Mouse (Mus musculus): ENCODE measurements around the gene Nup210l. TPM values are rescaled to one million over a fixed set of nuclear protein-coding genes. Genes with fewer than 3 reads are reported as not detected.
A peak's percentile ranks its signal among the peaks of the same experiment; 100 is the strongest.

The Nup210l gene
- 0.05 and 0.08 TPM in 2 replicates for polyA plus RNA-seq (2015; fragmentation: Nextera tagmentation; extraction: Ambion mirVana)

DNA sequence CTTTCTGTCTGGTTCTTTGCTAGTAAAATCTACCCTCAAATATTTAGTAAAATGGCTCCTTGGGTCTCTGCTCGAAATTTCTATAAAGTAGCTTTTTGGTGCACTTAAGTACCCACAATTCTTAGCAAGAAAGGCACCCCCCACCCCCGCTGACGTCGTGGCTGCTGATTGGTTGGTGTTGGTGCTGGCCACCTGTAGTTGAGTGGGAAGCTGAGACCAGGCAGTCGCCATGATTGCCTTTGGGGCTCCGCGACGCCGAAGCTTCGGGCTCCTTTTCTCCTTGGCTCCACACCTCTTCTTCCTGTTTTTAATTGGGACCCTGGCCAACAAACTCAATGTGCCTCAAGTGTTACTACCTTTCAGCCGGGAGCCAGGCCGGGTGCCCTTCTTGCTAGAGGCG is at the start of gene Nup210l:
Gene Nup210l (plus strand): TSS at position 195 of the 400 bp plus-strand sequence.
- no peak within 1 kb of the TSS for H3K9ac ChIP-seq
- peaks cover 15% of the 10 kb centered on the region for H3K36me3 ChIP-seq (replicated peaks)
- H3K27me3 ChIP-seq: no peaks in the 10 kb centered on the region
- no peak within 1 kb of the TSS for H3K4me2 ChIP-seq
- no peaks in the 10 kb centered on the region for H3K4me1 ChIP-seq (replicated peaks)
- no peak within 1 kb of the TSS for H3K27ac ChIP-seq (replicated peaks)
- no peaks in the 10 kb centered on the region for H3K9me3 ChIP-seq (replicated peaks)
- WGBS (ENCODE audit: insufficient replicate concordance): 70% methylated on average over 13 of the region's 13 CpGs
- no peak for ATAC-seq (ENCODE audit: insufficient read depth)
- no peak within 1 kb of the TSS for H3K4me3 ChIP-seq (replicated peaks)

DNA sequence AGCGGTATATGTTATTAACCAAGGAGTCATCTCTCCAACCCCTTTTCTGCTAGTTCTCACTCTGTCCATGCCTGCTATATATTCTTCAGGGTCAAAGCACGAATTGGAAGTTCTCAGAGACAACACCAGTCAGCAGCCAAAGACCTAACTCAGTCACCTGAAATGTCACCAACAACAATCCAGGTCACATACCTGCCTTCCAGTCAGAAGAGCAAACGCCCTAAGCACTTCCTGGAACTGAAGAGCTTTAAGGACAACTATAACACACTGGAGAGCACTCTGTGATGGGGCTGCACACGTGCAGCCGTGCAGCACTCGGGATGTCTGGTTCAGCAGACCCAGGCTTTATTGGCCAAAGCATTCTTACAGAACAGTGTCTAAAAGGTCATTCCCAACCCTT is 42.4 kb upstream of the Nup210l start:
- Histone ChIP-seq H3K4me1 (replicated peaks) (no peaks in the 10 kb centered on the region), H3K27ac (replicated peaks) (no peak overlapping the region), H3K9me3 (replicated peaks) (no peaks in the 10 kb centered on the region), H3K36me3 (replicated peaks) (peaks cover 71% of the 10 kb centered on the region), H3K4me3 (replicated peaks) (no peak overlapping the region), H3K4me2 (no peak overlapping the region), H3K27me3 (no peaks in the 10 kb centered on the region), H3K9ac (no peak overlapping the region)
- no peak for ATAC-seq (ENCODE audit: insufficient read depth)
- WGBS (ENCODE audit: insufficient replicate concordance): 79% methylated on average over 6 of the region's 6 CpGs

DNA sequence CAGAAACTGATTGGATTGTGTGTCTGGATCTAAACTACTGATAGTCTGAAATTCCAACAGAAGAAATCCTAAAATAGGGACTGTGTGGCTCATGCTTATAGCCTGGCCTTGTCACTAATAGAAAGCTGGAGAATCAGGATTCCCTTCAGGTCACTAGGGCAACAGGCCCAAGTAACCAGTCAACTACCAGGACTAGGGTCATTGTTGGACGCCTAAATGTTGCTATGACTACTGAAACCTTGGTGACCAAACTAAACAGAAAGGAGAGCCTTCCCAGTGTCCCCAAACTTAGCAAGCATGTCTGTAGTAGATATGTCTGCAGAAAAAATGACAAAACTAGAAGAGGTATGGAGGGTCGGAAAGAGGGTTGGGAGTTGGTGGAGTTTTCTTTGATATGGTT is 41.4 kb upstream of the Nup210l start:
- no peak for ATAC-seq (ENCODE audit: insufficient read depth)
- peaks cover 61% of the 10 kb centered on the region for H3K36me3 ChIP-seq (replicated peaks)
- no peaks in the 10 kb centered on the region for H3K27me3 ChIP-seq
- H3K9me3 ChIP-seq (replicated peaks): no peaks in the 10 kb centered on the region
- no peaks in the 10 kb centered on the region for H3K4me1 ChIP-seq (replicated peaks)
- H3K4me2 ChIP-seq: no peak overlapping the region
- 55% methylated on average over 2 of the region's 2 CpGs for WGBS (ENCODE audit: insufficient replicate concordance)
- no peak overlapping the region for H3K4me3 ChIP-seq (replicated peaks)
- H3K27ac ChIP-seq (replicated peaks): no peak overlapping the region
- no peak overlapping the region for H3K9ac ChIP-seq

DNA sequence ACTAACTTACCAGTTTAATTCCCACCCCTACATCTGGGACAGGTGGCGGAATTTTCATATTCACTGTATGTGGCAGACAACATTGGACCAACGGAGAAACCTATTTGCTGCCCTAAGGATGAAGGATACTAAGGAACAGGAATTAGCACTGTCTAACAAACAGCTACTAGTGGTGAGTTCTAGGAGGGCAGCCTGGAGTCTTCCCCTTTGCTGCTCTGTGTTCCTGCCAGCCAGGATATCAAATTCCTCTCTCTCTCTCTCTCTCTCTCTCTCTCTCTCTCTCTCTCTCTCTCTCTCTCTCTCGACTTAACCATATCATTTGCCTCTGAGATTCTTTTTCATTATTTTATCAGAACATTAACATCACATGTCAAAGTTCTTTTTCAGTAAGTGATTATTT is 39.5 kb upstream of the Nup210l start:
- Histone ChIP-seq H3K9ac (no peak overlapping the region), H3K4me1 (replicated peaks) (no peaks in the 10 kb centered on the region), H3K9me3 (replicated peaks) (no peaks in the 10 kb centered on the region), H3K27ac (replicated peaks) (no peak overlapping the region), H3K4me2 (no peak overlapping the region), H3K27me3 (no peaks in the 10 kb centered on the region), H3K36me3 (replicated peaks) (peaks cover 49% of the 10 kb centered on the region), H3K4me3 (replicated peaks) (no peak overlapping the region)
- no peak for ATAC-seq (ENCODE audit: insufficient read depth)
- 61% methylated on average over 3 of the region's 3 CpGs for WGBS (ENCODE audit: insufficient replicate concordance)

DNA sequence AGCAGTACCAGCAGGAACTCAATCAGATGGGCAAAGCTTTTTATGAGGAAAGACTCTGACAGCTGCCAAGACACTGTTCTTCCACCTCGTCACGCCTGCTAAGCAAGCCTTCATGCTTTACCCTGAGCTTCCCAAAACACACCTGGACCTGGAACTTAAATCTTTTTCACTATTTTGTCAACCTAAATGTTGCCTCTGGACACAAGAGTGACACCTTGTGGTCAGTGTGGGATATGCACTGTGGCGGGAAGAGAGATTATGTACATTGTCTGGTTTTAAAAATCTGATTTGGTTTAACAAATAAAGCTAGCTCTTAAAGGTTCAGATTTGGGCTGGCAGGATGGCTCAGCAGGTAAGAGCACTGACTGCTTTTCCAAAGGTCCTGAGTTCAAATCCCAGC is 38.4 kb upstream of the Nup210l start:
- no peak overlapping the region for H3K4me3 ChIP-seq (replicated peaks)
- no peaks in the 10 kb centered on the region for H3K9me3 ChIP-seq (replicated peaks)
- no peaks in the 10 kb centered on the region for H3K27me3 ChIP-seq
- no peaks in the 10 kb centered on the region; the same call in 1 of the 2 replicates for H3K4me1 ChIP-seq (replicated peaks)
- no peak overlapping the region for H3K27ac ChIP-seq (replicated peaks)
- H3K36me3 ChIP-seq (replicated peaks): peaks cover 40% of the 10 kb centered on the region
- no peak for ATAC-seq (ENCODE audit: insufficient read depth)
- H3K4me2 ChIP-seq: no peak overlapping the region
- 39% methylated on average over 3 of the region's 3 CpGs for WGBS (ENCODE audit: insufficient replicate concordance)
- H3K9ac ChIP-seq: no peak overlapping the region

DNA sequence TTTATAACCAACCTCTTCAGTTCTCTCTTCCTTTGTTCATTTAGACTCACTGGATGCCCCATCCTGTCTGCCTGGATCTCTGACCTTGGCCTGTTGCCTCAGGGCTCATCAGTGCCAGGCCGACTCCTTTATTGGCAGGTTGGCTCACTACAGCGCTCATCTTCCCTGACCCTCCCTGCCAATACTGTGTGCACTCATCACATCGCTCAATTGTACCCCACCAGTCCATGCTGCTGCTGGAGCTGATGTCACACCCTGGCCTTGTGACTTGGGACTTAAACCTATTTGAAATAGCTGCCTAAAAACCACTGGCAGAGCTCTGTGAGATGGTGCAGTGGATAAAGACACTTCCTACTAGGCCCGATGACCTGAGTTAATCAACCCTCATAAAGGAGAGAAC is 36.1 kb upstream of the Nup210l start:
- WGBS (ENCODE audit: insufficient replicate concordance): 78% methylated on average over 4 of the region's 4 CpGs
- ATAC-seq (ENCODE audit: insufficient read depth): no peak
- H3K4me2 ChIP-seq: no peak overlapping the region

DNA sequence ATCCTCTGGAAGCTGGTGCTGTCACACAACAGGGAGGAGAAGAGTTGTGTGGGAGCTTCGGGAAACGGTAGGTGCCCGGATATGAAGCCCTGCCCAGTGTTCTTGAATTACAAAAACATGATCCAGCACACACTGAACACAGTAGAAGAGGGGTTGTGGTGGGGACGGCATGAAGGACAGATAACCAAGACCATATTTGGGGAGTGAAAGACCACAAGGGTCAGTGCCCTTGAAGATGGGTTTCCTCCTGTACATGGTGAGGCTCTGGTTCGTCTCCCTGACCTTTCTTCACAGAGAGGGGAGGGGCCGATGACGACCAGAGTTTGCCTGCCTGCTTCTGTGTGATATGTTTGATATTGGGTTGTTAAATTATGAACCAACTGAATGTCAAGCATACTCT is 34.2 kb upstream of the Nup210l start:
- ATAC-seq (ENCODE audit: insufficient read depth): no peak
- H3K9ac ChIP-seq: no peak overlapping the region
- no peak overlapping the region for H3K4me3 ChIP-seq (replicated peaks)
- 47% methylated on average over 7 of the region's 7 CpGs for WGBS (ENCODE audit: insufficient replicate concordance)
- H3K27ac ChIP-seq (replicated peaks): no peak overlapping the region
- no peaks in the 10 kb centered on the region; the same call in 1 of the 2 replicates for H3K4me1 ChIP-seq (replicated peaks)
- no peaks in the 10 kb centered on the region for H3K27me3 ChIP-seq
- H3K9me3 ChIP-seq (replicated peaks): no peaks in the 10 kb centered on the region
- H3K36me3 ChIP-seq (replicated peaks): 0 out of 2 replicates have a peak, but pooled peaks cover 3% of the 10 kb centered on the region
- H3K4me2 ChIP-seq: no peak overlapping the region

More for the DNA sequence above, 36.1 kb upstream of the Nup210l start:
- Histone ChIP-seq H3K4me3 (replicated peaks) (no peak overlapping the region), H3K4me1 (replicated peaks) (no peaks in the 10 kb centered on the region; the same call in 1 of the 2 replicates), H3K9me3 (replicated peaks) (no peaks in the 10 kb centered on the region), H3K27me3 (no peaks in the 10 kb centered on the region), H3K9ac (no peak overlapping the region), H3K36me3 (replicated peaks) (peaks cover 19% of the 10 kb centered on the region), H3K27ac (replicated peaks) (no peak overlapping the region)

DNA sequence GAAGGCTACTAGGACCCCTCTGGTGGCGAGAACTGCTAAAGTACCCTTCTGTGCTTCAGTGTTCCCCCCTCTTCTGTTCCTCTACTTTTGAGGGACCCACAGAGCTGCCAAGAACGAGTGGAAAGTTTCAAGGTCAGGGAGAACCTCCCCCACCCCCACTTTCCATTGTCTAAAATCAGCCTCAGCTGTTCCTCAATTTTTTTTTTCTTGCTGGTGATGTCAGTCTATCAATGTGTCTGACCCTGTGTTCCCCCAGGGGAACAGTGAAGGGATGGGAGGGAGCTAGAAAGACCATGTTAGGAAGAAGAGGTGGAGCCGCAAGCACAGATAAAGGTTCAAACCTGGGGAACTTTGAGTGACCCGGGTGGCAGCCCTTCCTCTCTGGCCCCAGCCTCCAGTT is 31.6 kb upstream of the Nup210l start, which contains the start of gene Tpm3:
Gene Tpm3 (plus strand): TSS at position 356 of the 400 bp plus-strand sequence.
- Histone ChIP-seq H3K9ac (no peak within 1 kb of the TSS), H3K4me1 (replicated peaks) (peaks cover 5% of the 10 kb centered on the region), H3K27ac (replicated peaks) (no peak within 1 kb of the TSS), H3K36me3 (replicated peaks) (no peaks in the 10 kb centered on the region), H3K4me3 (replicated peaks) (no peak within 1 kb of the TSS), H3K4me2 (no peak within 1 kb of the TSS), H3K27me3 (peaks cover 4% of the 10 kb centered on the region; the same call in 1 of the 2 replicates), H3K9me3 (replicated peaks) (no peaks in the 10 kb centered on the region)
- 42% methylated on average over 4 of the region's 4 CpGs for WGBS (ENCODE audit: insufficient replicate concordance)
- no peak for ATAC-seq (ENCODE audit: insufficient read depth)

DNA sequence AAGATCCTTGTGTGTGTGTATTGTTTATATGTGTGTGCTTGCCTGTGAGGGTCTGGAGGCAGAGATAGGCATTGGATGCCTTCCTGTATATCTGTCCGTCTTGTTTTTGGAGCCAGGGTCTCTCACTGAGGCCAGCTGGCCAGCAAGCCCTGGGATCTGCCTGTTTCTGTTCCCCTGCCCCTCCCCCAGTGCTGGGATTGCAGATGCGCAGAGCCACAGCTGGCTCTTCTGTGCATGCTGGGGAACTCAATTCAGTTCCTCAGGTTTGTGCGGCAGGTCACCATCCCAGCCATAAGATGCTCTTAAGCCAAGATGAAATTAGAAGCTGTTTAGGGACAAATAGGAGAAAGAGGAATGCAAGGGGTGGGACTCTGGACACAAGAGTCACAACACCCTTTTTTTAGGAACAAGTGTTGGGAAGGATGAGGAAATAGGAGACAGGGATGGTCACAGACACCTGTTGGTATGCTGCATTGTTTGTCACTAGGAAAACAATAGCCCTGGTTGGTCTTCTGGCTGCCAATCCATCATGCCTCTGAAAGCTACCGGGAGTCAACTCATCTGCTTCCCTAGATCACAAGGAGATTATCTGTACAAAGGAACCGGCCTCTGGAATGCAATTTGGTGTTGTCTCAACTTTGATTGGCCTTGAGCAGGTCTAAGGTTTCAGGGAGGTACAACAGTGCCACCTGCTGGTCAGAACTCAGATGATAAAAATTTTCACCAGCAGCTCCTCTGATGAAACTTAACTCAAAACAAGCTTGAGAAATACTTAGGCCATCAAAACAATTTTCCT is 26.8 kb upstream of the Nup210l start:
- no peak for ATAC-seq (ENCODE audit: insufficient read depth)
- no peak overlapping the region for H3K4me3 ChIP-seq (replicated peaks)
- WGBS (ENCODE audit: insufficient replicate concordance): 33% methylated on average over 5 of the region's 5 CpGs
- H3K27me3 ChIP-seq: peaks cover 4% of the 10 kb centered on the region; the same call in 1 of the 2 replicates
- no peak overlapping the region for H3K27ac ChIP-seq (replicated peaks)
- peaks cover 45% of the 10 kb centered on the region for H3K4me1 ChIP-seq (replicated peaks)
- no peaks in the 10 kb centered on the region for H3K36me3 ChIP-seq (replicated peaks)
- no peak overlapping the region for H3K9ac ChIP-seq
- no peaks in the 10 kb centered on the region for H3K9me3 ChIP-seq (replicated peaks)
- H3K4me2 ChIP-seq: no peak overlapping the region

DNA sequence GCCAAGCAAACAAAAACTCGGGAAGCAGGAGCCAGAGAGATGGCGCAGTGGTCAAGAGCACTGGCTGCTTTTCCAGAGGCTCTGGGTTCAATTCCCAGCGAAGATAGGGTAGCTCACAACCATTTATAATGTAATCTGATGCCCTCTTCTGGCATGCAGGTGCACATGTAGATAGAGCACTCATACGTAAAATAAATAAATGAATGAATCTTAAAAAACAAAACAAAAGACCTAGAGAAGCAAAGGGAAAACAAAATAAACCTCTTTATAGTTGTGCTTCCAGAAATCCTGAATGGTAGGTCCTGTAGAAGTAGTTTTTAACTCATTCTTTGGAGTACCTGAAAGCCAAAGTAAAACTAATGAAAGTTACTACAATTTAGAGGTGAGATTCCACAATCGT is 25.7 kb upstream of the Nup210l start:
- Histone ChIP-seq H3K36me3 (replicated peaks) (no peaks in the 10 kb centered on the region), H3K9me3 (replicated peaks) (no peaks in the 10 kb centered on the region), H3K9ac (no peak overlapping the region), H3K4me2 (no peak overlapping the region; the same call in none of the 2 replicates), H3K27me3 (peaks cover 4% of the 10 kb centered on the region; the same call in 1 of the 2 replicates), H3K4me3 (replicated peaks) (0 out of 2 replicates have a peak overlapping the region, but pooled peaks have one; percentile 78), H3K4me1 (replicated peaks) (peaks cover 56% of the 10 kb centered on the region), H3K27ac (replicated peaks) (0 out of 2 replicates have a peak overlapping the region, but pooled peaks have one; percentile 96)
- no peak for ATAC-seq (ENCODE audit: insufficient read depth)
- 43% methylated on average over 5 of the region's 5 CpGs for WGBS (ENCODE audit: insufficient replicate concordance)

DNA sequence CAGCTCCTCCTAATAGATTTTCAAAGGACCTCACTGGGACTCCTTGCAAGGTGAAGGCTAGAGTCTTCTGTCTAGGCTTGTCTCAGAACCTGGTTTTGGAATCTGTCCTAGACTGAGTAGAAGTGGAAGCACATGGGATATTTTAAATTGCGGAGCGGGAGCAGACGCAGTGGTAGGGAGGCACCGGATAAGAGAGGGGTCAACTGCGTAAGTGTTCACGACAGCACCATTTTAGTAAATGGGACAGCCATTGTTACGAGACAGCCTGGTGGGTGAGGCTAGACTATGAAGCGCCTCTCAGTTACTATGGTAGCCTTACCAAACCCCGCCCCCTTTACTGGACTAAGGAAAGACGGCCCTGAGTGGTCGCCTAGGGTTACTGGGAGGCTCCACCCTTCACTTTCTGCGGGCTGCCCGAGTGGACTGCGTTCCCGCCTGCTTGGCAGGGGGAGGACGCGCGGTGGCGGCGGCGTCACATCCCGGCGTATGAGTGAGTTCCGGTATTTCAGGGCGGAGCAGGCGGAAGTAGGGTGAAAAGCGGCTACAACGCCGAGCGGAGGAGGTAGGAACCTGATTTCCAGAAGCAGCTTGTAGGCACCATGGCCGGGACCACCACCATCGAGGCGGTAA is 24.7 kb upstream of the Nup210l start:
- Histone ChIP-seq H3K4me1 (replicated peaks) (peaks cover 66% of the 10 kb centered on the region), H3K9ac (peak overlapping the region; percentile 73), H3K36me3 (replicated peaks) (no peaks in the 10 kb centered on the region), H3K27me3 (peaks cover 4% of the 10 kb centered on the region; the same call in 1 of the 2 replicates), H3K9me3 (replicated peaks) (no peaks in the 10 kb centered on the region), H3K4me3 (replicated peaks) (peak overlapping the region; percentile 78), H3K27ac (replicated peaks) (peak overlapping the region; percentile 96), H3K4me2 (peak overlapping the region; percentile 89)
- ATAC-seq (ENCODE audit: insufficient read depth): peak; percentile 92
- under 1% methylated on average over 33 of the region's 33 CpGs for WGBS (ENCODE audit: insufficient replicate concordance)
